Mouse (Mus musculus): ENCODE data around the gene Gm2244. TPM values are rescaled to one million over a fixed set of nuclear protein-coding genes. Genes with fewer than 3 reads are reported as not detected.
A peak's percentile ranks its signal among the peaks of the same experiment; 100 is the strongest.
"Not testable (repeated sequence)": the region's sequence is repeated elsewhere in the genome, so short reads cannot be mapped to it uniquely, and the experiment has no call there.

Gm2244 gene
- polyA plus RNA-seq (2016; fragmentation: Nextera tagmentation; extraction: Ambion mirVana), result not detected in 2 replicates

- H3K9ac ChIP-seq (replicated peaks); H3K4me3 ChIP-seq (replicated peaks); H3K9me3 ChIP-seq; H3K27ac ChIP-seq; ATAC-seq (ENCODE audit: insufficient number of reproducible peaks, insufficient read depth, low FRiP score, low TSS enrichment, low read depth); H3K27me3 ChIP-seq; H3K36me3 ChIP-seq; H3K4me2 ChIP-seq; H3K4me1 ChIP-seq (replicated peaks): not testable (repeated sequence)
- WGBS, result 72% methylated on average over 1 of the region's 3 CpGs
Measured at GRCm38 (mm10) chr14:19549863-19550262, at the start of gene Gm2244. Gm2244 (minus strand) TSS chr14:19549963.

GRCm38 (mm10) chr14:19584804-19585667 is 35.3 kb upstream of the Gm2244 start, which contains the start of gene Gm2237:
Gm2237 (minus strand) TSS chr14:19585135.
- not testable (repeated sequence) for H3K9me3 ChIP-seq; H3K36me3 ChIP-seq; H3K27me3 ChIP-seq; H3K4me1 ChIP-seq (replicated peaks); ATAC-seq (ENCODE audit: insufficient number of reproducible peaks, insufficient read depth, low FRiP score, low TSS enrichment, low read depth)
- Histone ChIP-seq H3K9ac (replicated peaks) (peak within 1 kb of the TSS; percentile 70), H3K4me2 (peak within 1 kb of the TSS; percentile 54), H3K27ac (peak within 1 kb of the TSS; percentile 70), H3K4me3 (replicated peaks) (peak within 1 kb of the TSS; percentile 50)
- WGBS, result 0% methylated on average over 17 of the region's 62 CpGs

Other genes starting within 250 kb of the Gm2244 start
- gene Gm21738, start 131.0 kb downstream of the Gm2244 start, polyA plus RNA-seq (2016; fragmentation: Nextera tagmentation; extraction: Ambion mirVana), result 0.91 TPM in 1 of 2 replicates, not detected in the other
- gene Gm2237, start 35.2 kb upstream of the Gm2244 start, polyA plus RNA-seq (2016; fragmentation: Nextera tagmentation; extraction: Ambion mirVana), result 2.3 and 3.2 TPM in 2 replicates
- gene Gm5458, start 52.6 kb upstream of the Gm2244 start, polyA plus RNA-seq (2016; fragmentation: Nextera tagmentation; extraction: Ambion mirVana), result not detected in 2 replicates
- 87.1 and 96.4 TPM in 2 replicates for gene Nid2, start 201.3 kb upstream of the Gm2244 start, polyA plus RNA-seq (2016; fragmentation: Nextera tagmentation; extraction: Ambion mirVana)

Measured in limb, embryonic 12.5 days (tissue).